Mouse (Mus musculus): ENCODE data around the gene Qrich2. TPM values are rescaled to one million over a fixed set of nuclear protein-coding genes. Genes with fewer than 3 reads are reported as not detected.

The Qrich2 gene
- total and polyA plus RNA-seq, 3 experiments = 0.29 to 0.38 (median 0.32) TPM

GRCm38 (mm10) chr11:116434287-116434966, 31.6 kb downstream of the Qrich2 start:
- dilution Hi-C loops (cut with MboI; ENCODE audit: extremely low pct_ligation_motif_present, extremely low pct_unique_long_range_greater_than_20kb, low sequenced_read_pairs) (no loop called here), in situ Hi-C loops (cut with MboI; ENCODE audit: low pct_ligation_motif_present, low pct_unique_long_range_greater_than_20kb, low sequenced_read_pairs) (no loop called here)
- Histone ChIP-seq H3K79me2 (replicated peaks; ENCODE audit: control insufficient read depth, extremely low read depth, insufficient read depth, poor library complexity, severe bottlenecking) (peaks cover 37% of the 10 kb centered on the region), H3K4me1 (ENCODE audit: control insufficient read depth in 1 of 2, insufficient read depth in 2 of 2) (peaks cover 27 to 65% of the 10 kb centered on the region in 2 experiments), H3K9me3 (replicated peaks; ENCODE audit: low read length) (no peaks in the 10 kb centered on the region), H3K4me2 (ENCODE audit: insufficient read depth, low read depth, poor library complexity, severe bottlenecking) (peak overlapping the region; percentile 78; the same call in 1 of the 2 replicates), H3K9ac (ENCODE audit: insufficient read depth, low read depth) (peak overlapping the region; percentile 95), H3K4me3 (replicated peaks in 1 of 3; ENCODE audit: low read depth in 2 of 3, low read length in 2 of 3, poor library complexity in 1 of 3) (peak overlapping the region; percentile 67 to 83 (median 74)), H3K27ac (ENCODE audit: insufficient read depth, low read depth) (peak overlapping the region; percentile 81), H3K36me3 (replicated peaks in 1 of 2; ENCODE audit: control insufficient read depth in 1 of 2, insufficient read depth in 1 of 2, low read length in 1 of 2) (peaks cover 16 to 30% of the 10 kb centered on the region in 2 experiments), H3K27me3 (replicated peaks) (no peaks in the 10 kb centered on the region)
- TF ChIP-seq MAZ (IDR thresholded peaks at IDR 0.05; ENCODE audit: low read depth, low read length) (0 out of 2 replicates have a peak, but pooled peaks have one; percentile 16), SIN3A (IDR thresholded peaks at IDR 0.05; ENCODE audit: low read length) (peak; percentile 93), POLR2A (IDR thresholded peaks at IDR 0.05; ENCODE audit: low read depth, low read length) (peak; percentile 36; the same call in 1 of the 2 replicates), KAT2A (IDR thresholded peaks at IDR 0.05; ENCODE audit: insufficient replicate concordance, low read length) (no peak), MAX (IDR thresholded peaks at IDR 0.05; ENCODE audit: low read length) (peak; percentile 59; the same call in 1 of the 2 replicates), ETS1 (conservative IDR thresholded peaks at IDR 0.05; ENCODE audit: low read depth, low read length) (0 out of 2 replicates have a peak, but pooled peaks have one; percentile 9), GABPA (IDR thresholded peaks at IDR 0.05; ENCODE audit: insufficient replicate concordance, low read depth, low read length) (no peak), EP300 (IDR thresholded peaks at IDR 0.05; ENCODE audit: low read length) (no peak), MXI1 (IDR thresholded peaks at IDR 0.05; ENCODE audit: low read depth, low read length) (peak; percentile 82), NELFE (IDR thresholded peaks at IDR 0.05; ENCODE audit: low read depth, low read length) (0 out of 2 replicates have a peak, but pooled peaks have one; percentile 3), ZMIZ1 (IDR thresholded peaks at IDR 0.05; ENCODE audit: low read depth, low read length) (peak; percentile 20; the same call in 1 of the 2 replicates), E2F4 (IDR thresholded peaks at IDR 0.05; ENCODE audit: insufficient replicate concordance, low read depth, low read length) (no peak)
- no peak for DNase-seq (ENCODE audit: extremely low read depth)

DNA sequence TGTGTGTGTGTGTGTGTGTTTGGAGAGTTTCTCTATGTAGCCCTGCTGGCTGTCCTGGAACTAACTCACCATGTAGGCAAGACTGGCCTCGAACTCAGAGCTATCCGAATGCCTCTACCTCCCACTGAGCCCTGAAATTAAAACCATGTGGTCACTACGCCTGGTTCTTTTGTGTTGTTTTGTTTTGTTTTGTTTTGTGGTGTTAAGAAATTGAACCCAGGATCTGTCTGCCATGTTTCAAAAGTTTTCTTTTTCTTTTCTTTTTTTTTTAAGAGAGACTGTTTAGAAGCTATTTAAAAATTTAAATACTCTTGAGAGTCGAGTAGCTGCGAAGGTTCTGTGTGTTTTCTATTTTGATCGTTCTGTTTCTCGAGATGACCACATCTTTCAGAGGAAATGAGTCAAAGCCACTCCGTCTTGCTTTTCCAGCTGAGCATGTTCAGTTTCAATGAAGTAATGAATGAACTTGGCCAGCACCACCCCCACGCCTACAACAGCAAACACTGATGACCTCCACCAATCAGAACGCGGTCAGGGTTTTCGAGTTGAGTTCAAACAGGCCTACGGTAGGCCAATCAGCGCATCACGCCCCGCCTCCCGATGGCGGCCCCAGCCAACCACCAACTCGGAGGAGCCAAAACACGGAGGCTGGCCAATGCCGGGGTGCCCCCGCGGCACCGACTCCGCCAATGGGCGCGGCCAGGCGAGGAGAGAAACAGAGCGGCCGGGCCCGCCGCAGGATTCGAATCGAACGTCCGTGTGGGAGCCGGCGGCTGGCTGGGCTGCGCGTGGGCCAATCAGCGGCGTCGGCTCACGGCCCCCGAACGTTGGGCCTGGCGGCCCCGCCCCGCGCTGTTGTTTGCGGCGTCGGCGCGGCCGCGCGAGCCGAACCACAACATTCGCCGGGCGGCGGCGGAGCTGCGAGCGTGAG, 32.4 kb downstream of the Qrich2 start, which contains the start of gene Ubald2:
TSS of gene Ubald2 (plus strand) at position 739 of the 931 bp plus-strand sequence.
- H3K9ac ChIP-seq (ENCODE audit: insufficient read depth, low read depth) = peak within 1 kb of the TSS; percentile 95
- H3K27ac ChIP-seq (ENCODE audit: insufficient read depth, low read depth) = peak within 1 kb of the TSS; percentile 98
- peak; percentile 100 for DNase-seq (ENCODE audit: extremely low read depth)
- peaks cover 16 to 24% of the 10 kb centered on the region in 2 experiments for H3K36me3 ChIP-seq (replicated peaks in 1 of 2; ENCODE audit: control insufficient read depth in 1 of 2, insufficient read depth in 1 of 2, low read length in 1 of 2)
- peak within 1 kb of the TSS; percentile 79 for H3K4me2 ChIP-seq (ENCODE audit: insufficient read depth, low read depth, poor library complexity, severe bottlenecking)
- dilution Hi-C loops (cut with MboI; ENCODE audit: extremely low pct_ligation_motif_present, extremely low pct_unique_long_range_greater_than_20kb, low sequenced_read_pairs) (no loop called here), in situ Hi-C loops (cut with MboI; ENCODE audit: low pct_ligation_motif_present, low pct_unique_long_range_greater_than_20kb, low sequenced_read_pairs) (no loop called here)
- H3K4me1 ChIP-seq (ENCODE audit: control insufficient read depth in 1 of 2, insufficient read depth in 2 of 2) = peaks cover 30 to 66% of the 10 kb centered on the region in 2 experiments
- H3K4me3 ChIP-seq (replicated peaks in 1 of 3; ENCODE audit: low read depth in 2 of 3, low read length in 2 of 3, poor library complexity in 1 of 3) = peak within 1 kb of the TSS; percentile 67 to 83 (median 74)
- H3K79me2 ChIP-seq (replicated peaks; ENCODE audit: control insufficient read depth, extremely low read depth, insufficient read depth, poor library complexity, severe bottlenecking) = peaks cover 37% of the 10 kb centered on the region
- no peaks in the 10 kb centered on the region for H3K9me3 ChIP-seq (replicated peaks; ENCODE audit: low read length)
- no peaks in the 10 kb centered on the region for H3K27me3 ChIP-seq (replicated peaks)
- TF ChIP-seq ETS1 (conservative IDR thresholded peaks at IDR 0.05; ENCODE audit: low read depth, low read length) = peak; percentile 100
- peak; percentile 98 for TF ChIP-seq MAZ (IDR thresholded peaks at IDR 0.05; ENCODE audit: low read depth, low read length)
- TF ChIP-seq MAX (IDR thresholded peaks at IDR 0.05; ENCODE audit: low read length) = peak; percentile 78
- no peak for TF ChIP-seq CTCF (conservative IDR thresholded peaks at IDR 0.05 in 1 of 2, IDR thresholded peaks at IDR 0.05 in 1 of 2; ENCODE audit: low read depth in 2 of 2, low read length in 2 of 2)
- TF ChIP-seq RAD21 (IDR thresholded peaks at IDR 0.05; ENCODE audit: low read depth, low read length) = peak; percentile 30
- TF ChIP-seq UBTF (IDR thresholded peaks at IDR 0.05; ENCODE audit: low read depth, low read length) = 0 out of 2 replicates have a peak, but pooled peaks have one; percentile 72
- TF ChIP-seq HCFC1 (IDR thresholded peaks at IDR 0.05; ENCODE audit: low read depth, low read length) = peak; percentile 66
- TF ChIP-seq CHD2 (IDR thresholded peaks at IDR 0.05; ENCODE audit: low read length) = peak; percentile 96
- no peak; the same call in 1 of the 2 replicates for TF ChIP-seq ZMIZ1 (IDR thresholded peaks at IDR 0.05; ENCODE audit: low read depth, low read length)
- peak; percentile 99 for TF ChIP-seq MEF2A (IDR thresholded peaks at IDR 0.05; ENCODE audit: borderline replicate concordance, low read depth, low read length)
- TF ChIP-seq POLR2A (IDR thresholded peaks at IDR 0.05; ENCODE audit: low read depth, low read length) = peak; percentile 72; the same call in 1 of the 2 replicates
- TF ChIP-seq JUND (conservative IDR thresholded peaks at IDR 0.05; ENCODE audit: low read depth, low read length) = peak; percentile 99
- peak; percentile 70; the same call in 1 of the 2 replicates for TF ChIP-seq TBP (conservative IDR thresholded peaks at IDR 0.05; ENCODE audit: low read depth, low read length)
- no peak for TF ChIP-seq ZKSCAN1 (IDR thresholded peaks at IDR 0.05; ENCODE audit: borderline replicate concordance, low read depth, low read length)
- TF ChIP-seq PAX5 (IDR thresholded peaks at IDR 0.05; ENCODE audit: low read length) = no peak
- TF ChIP-seq USF1 (IDR thresholded peaks at IDR 0.05; ENCODE audit: low read depth, low read length) = no peak
- peak; percentile 98 for TF ChIP-seq RCOR1 (conservative IDR thresholded peaks at IDR 0.05; ENCODE audit: low read depth, low read length)
- peak; percentile 40; the same call in 1 of the 2 replicates for TF ChIP-seq POLR2AphosphoS2 (IDR thresholded peaks at IDR 0.05; ENCODE audit: low read depth, low read length)
- TF ChIP-seq MAFK (IDR thresholded peaks at IDR 0.05; ENCODE audit: insufficient replicate concordance, low read length) = peak; percentile 92
- TF ChIP-seq KAT2A (IDR thresholded peaks at IDR 0.05; ENCODE audit: insufficient replicate concordance, low read length) = peak; percentile 38; the same call in 1 of the 2 replicates
- TF ChIP-seq USF2 (conservative IDR thresholded peaks at IDR 0.05; ENCODE audit: low read depth, low read length) = no peak

Measured in CH12.LX (cell line).